Mouse (Mus musculus) intestine, postnatal 0 days (tissue): Measurements from ENCODE around the gene Zc3hc1. TPM values are rescaled to one million over a fixed set of nuclear protein-coding genes. Genes with fewer than 3 reads are reported as not detected.

Experiments used
- ATAC-seq: fragments of 200-750 bp; cut with Nextera tagmentation; 2 replicates; pipeline ENCODE4 v1.8.0; 2017; ENCODE audit warnings: mild to moderate bottlenecking, moderate TSS enrichment, moderate library complexity
- H3K27ac ChIP-seq: fragments of 300-500 bp; sonication (generic); 2 replicates; pipeline ENCODE4 v1.5.1; 2014; ENCODE audit warnings: mild to moderate bottlenecking, low read depth, low read length, moderate library complexity
- H3K27me3 ChIP-seq: fragments of 300-500 bp; sonication (generic); replicated peaks from 2 replicates; pipeline ENCODE4 v1.6.1; 2014; ENCODE audit warnings: low read length, mixed read lengths; ENCODE audit not compliant: control insufficient read depth, insufficient read depth
- H3K36me3 ChIP-seq: fragments of 300-500 bp; sonication (generic); 2 replicates; pipeline ENCODE4 v1.6.1; 2014; ENCODE audit warnings: mild to moderate bottlenecking, moderate library complexity; ENCODE audit not compliant: control insufficient read depth, insufficient read depth
- H3K4me1 ChIP-seq: fragments of 300-500 bp; sonication (generic); replicated peaks from 2 replicates; pipeline ENCODE4 v1.6.1; 2014; ENCODE audit warnings: antibody characterized with exemption, low read length, mixed read lengths; ENCODE audit not compliant: control insufficient read depth, insufficient read depth
- H3K4me2 ChIP-seq: fragments of 300-500 bp; sonication (generic); replicated peaks from 2 replicates; pipeline ENCODE4 v1.6.1; 2014; ENCODE audit warnings: low read depth, mild to moderate bottlenecking, moderate library complexity
- H3K4me3 ChIP-seq: fragments of 300-500 bp; sonication (generic); 2 replicates; pipeline ENCODE4 v1.5.1; 2014; ENCODE audit warnings: low read depth, low read length
- H3K9ac ChIP-seq: fragments of 300-500 bp; sonication (generic); 2 replicates; pipeline ENCODE4 v1.6.1; 2014; ENCODE audit warnings: mild to moderate bottlenecking, low read depth, low read length
- H3K9me3 ChIP-seq: fragments of 300-500 bp; sonication (generic); 2 replicates; pipeline ENCODE4 v1.6.1; 2016; ENCODE audit warnings: mixed run types; ENCODE audit not compliant: control insufficient read depth
- CTCF ChIP-seq: sonication (generic); IDR thresholded peaks from 2 replicates; pipeline ENCODE4 v1.5.1; 2016; ENCODE audit warnings: low read depth, mild to moderate bottlenecking, control low read depth, antibody characterized with exemption, moderate library complexity
- WGBS: fragments of 180-500 bp; shearing (Covaris S2); extraction: QIAGEN DNeasy Blood & Tissue Kit; methylation state at CpG from one replicate; pipeline ENCODE4 v1.1.7; 2014; 5-methylcytosine and 5-hydroxymethylcytosine counted together
- polyA plus RNA-seq: library from polyadenylated mRNA; unstranded; fragments of >200 nt; fragmentation: Nextera tagmentation; extraction: Ambion mirVana; gene quantifications from 2 replicates; pipeline ENCODE4 v1.2.1, GENCODE M21; 2015

Zc3hc1 gene
- polyA plus RNA-seq, 1 experiment from 2014 or later = 14.9 TPM

DNA sequence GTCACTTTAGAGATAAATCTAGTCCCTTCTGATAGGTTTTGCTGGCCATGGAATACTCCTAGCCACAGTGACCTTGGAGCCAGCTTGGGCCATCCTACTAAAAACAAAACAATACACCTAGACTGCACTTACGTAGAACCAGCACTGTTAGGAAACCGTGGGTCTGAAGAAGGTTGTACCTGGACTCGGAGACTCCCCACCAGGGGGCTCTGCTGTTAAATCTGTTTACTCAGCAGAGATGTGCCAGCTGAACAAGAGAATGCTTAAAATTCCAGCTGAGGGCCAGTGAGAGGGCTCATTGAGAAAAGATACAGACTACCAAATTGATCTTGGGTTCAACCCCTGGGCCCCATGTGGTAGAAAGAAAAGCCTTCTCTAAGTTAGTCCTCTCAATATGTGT is 9.7 kb downstream of the Zc3hc1 start:
- no peak for ATAC-seq
- H3K4me2 ChIP-seq = no peak overlapping the region
- WGBS = 60% methylated on average over 3 of the region's 3 CpGs

DNA sequence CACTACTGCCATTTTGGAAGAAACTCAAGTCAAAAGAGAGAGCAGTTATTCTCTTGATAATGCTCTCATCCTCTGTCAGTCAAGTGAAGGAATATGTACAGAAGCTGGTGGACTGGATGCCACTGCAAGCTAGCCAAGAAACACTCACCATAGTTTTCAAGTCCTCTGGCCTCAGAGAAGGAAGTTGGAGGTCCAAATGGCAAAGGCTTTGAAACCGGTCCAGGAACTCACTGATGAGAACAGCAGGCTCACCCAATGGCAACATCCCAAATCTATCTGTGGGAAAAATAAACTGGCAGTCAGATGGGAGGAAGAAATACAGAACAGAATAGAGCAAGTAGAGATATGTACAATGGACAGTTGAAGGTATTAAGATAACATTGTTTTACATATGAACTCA is 15.0 kb downstream of the Zc3hc1 start:
- H3K9me3 ChIP-seq = no peaks in the 10 kb centered on the region
- no peak overlapping the region for H3K9ac ChIP-seq
- H3K27me3 ChIP-seq = no peaks in the 10 kb centered on the region
- H3K4me1 ChIP-seq = no peaks in the 10 kb centered on the region
- H3K36me3 ChIP-seq = peaks cover 67% of the 10 kb centered on the region
- ATAC-seq = no peak
- 85% methylated on average over 1 of the region's 1 CpGs for WGBS
- H3K4me3 ChIP-seq = no peak overlapping the region
- no peak overlapping the region; the same call in 1 of the 2 replicates for H3K27ac ChIP-seq
- TF ChIP-seq CTCF = no peak
- H3K4me2 ChIP-seq = no peak overlapping the region

More for the DNA sequence above, 9.7 kb downstream of the Zc3hc1 start:
- Histone ChIP-seq H3K9me3 (no peaks in the 10 kb centered on the region), H3K27me3 (no peaks in the 10 kb centered on the region), H3K4me1 (no peaks in the 10 kb centered on the region), H3K36me3 (peaks cover 56% of the 10 kb centered on the region), H3K4me3 (no peak overlapping the region), H3K27ac (no peak overlapping the region), H3K9ac (no peak overlapping the region)
- peak; percentile 39 for TF ChIP-seq CTCF

DNA sequence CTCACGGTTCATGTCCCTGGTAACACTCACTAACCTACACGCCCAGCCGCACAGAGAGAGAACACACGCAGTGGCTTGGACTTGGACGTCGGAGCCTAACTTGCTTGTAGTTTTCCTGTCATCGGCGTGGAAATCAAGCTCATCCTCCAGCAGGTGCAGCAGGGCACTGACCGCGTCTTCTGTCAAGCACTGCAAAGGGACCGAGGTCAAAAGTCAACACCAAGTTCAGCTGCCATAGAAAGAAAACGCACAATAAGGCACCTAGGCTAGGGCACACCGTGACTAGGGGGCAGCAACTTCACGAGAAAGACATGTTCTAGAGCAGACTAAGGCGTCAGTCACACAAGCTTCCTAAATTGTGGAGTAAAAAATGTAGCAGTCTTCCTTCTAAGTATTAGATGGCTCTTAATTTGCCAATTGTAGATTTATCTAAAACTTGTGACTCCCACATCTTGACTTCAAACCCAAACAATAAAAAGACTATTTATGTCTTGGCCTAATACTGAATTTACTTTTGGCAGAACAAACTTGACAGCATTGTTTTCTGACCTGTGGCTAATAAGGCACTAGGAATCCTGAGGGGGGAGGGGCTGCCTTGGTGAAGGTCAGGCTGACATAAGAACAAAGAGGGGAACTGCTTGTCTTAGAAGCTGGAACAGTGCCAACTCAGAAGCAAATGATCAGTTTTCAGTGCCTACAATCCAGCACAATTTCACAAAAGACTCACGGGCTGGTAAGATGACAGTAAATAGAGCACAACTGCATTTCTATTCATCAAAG is 15.9 kb downstream of the Zc3hc1 start:
- Histone ChIP-seq H3K4me2 (no peak overlapping the region), H3K36me3 (peaks cover 67% of the 10 kb centered on the region), H3K27me3 (no peaks in the 10 kb centered on the region), H3K4me1 (no peaks in the 10 kb centered on the region), H3K9me3 (no peaks in the 10 kb centered on the region), H3K9ac (no peak overlapping the region), H3K4me3 (no peak overlapping the region), H3K27ac (0 out of 2 replicates have a peak overlapping the region, but pooled peaks have one; percentile 31)
- WGBS = 77% methylated on average over 16 of the region's 16 CpGs
- TF ChIP-seq CTCF = no peak
- no peak for ATAC-seq

DNA sequence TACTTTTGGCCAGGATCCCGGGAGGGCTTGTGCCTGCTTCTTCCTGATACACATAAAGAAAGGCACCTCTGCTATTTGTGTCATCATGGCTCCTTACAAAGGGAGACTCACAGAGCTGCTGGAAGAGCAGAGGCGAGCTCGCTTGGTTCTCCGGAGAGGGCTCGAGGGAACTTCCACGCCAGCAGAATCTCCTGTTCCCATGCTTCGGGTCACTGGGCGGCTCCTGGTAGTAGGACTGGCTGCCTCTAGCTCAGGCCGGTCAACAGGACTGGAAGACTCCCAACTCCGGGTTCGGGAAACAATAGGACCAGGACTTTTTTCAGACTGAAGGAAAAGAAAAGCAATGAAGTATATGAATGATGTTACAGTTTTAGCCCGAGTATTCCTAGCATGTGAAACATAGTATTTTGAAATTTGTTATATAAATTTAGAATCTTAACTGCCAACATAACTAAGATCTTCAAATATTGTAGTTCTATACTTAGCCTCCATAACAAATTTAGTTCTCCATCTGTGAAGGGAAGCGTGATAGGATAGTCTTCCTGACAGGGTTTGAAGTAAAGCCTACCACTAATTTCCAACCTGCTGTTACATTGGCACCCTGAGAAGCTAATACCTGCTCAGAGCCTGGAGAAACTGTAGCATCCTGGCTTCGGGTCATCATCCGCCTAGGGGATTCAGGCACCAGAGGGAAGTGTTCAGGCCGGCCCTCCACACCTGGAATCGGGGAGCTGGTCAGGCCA is 18.0 kb downstream of the Zc3hc1 start:
- Histone ChIP-seq H3K9me3 (no peaks in the 10 kb centered on the region), H3K27ac (no peak overlapping the region), H3K27me3 (no peaks in the 10 kb centered on the region), H3K4me3 (no peak overlapping the region), H3K4me2 (no peak overlapping the region), H3K36me3 (peaks cover 72% of the 10 kb centered on the region), H3K4me1 (no peaks in the 10 kb centered on the region), H3K9ac (no peak overlapping the region)
- no peak for TF ChIP-seq CTCF
- no peak for ATAC-seq
- 95% methylated on average over 17 of the region's 17 CpGs for WGBS

DNA sequence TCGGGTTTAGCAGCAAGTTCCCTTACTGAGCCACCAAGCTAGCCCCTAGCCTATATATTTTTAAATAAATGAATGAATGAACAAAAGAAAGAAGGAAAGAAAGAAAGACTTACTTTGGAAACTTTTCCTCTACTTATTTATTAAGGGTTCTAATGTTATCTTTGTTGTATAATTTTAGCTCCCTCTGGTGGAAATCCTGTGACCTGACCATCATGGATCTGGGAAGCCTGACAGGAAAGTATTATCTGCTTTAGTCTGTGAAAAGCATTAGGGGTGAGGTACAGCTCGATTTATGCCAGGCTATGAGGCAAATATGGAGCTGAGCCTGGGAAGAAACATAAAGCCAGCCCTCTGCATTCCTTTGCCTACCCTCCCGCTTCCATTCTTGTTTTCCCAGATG is 21.5 kb downstream of the Zc3hc1 start:
- H3K4me2 ChIP-seq = no peak overlapping the region

DNA sequence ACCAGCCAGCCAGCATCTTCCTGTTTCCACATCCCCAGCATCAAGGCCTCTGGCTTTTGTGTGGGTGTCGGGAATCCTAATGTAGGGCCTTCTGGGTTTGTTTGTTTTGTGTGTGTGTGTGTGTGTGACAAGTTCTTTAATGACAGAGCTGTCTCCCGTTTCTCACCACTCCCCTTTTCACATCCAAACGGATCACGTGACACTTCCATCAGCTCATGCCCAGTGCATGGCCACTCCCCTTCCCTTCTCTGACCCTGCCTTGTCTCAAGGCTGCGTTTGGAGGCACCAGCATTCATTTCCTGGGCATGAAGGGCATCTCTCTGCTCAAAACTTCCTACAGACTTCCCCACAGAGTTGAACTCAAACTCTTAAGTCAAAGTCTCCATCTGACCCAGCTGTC is 27.0 kb downstream of the Zc3hc1 start:
- no peaks in the 10 kb centered on the region for H3K4me1 ChIP-seq
- TF ChIP-seq CTCF = no peak
- ATAC-seq = no peak
- H3K4me2 ChIP-seq = no peak overlapping the region
- no peak overlapping the region for H3K4me3 ChIP-seq
- WGBS = 24% methylated on average over 5 of the region's 5 CpGs
- H3K9me3 ChIP-seq = no peaks in the 10 kb centered on the region
- H3K9ac ChIP-seq = no peak overlapping the region
- H3K27me3 ChIP-seq = no peaks in the 10 kb centered on the region
- no peak overlapping the region for H3K27ac ChIP-seq
- H3K36me3 ChIP-seq = peaks cover 38% of the 10 kb centered on the region

More for the DNA sequence above, 21.5 kb downstream of the Zc3hc1 start:
- H3K27ac ChIP-seq = no peak overlapping the region
- peaks cover 87% of the 10 kb centered on the region for H3K36me3 ChIP-seq
- no peaks in the 10 kb centered on the region for H3K27me3 ChIP-seq
- H3K9me3 ChIP-seq = no peaks in the 10 kb centered on the region
- no peak overlapping the region for H3K4me3 ChIP-seq
- H3K4me1 ChIP-seq = no peaks in the 10 kb centered on the region
- no peak overlapping the region for H3K9ac ChIP-seq
- peak; percentile 40 for TF ChIP-seq CTCF
- 84% methylated on average over 3 of the region's 3 CpGs for WGBS
- ATAC-seq = no peak
